Comparison of ENCODE assay signal across 30 mouse cellular contexts in genomic region chr14:117093586-117093985, GRCm38 (mm10).
"Had no signal": no experiment of that assay in that cellular context is flagged by ENCODE, and none has a peak within 500 bp of the region (broad histone marks: within the 10 kb centered on the region; RNA-seq: fewer than 3 reads in every experiment).

No protein-coding gene starts in this region.

- H3K4me2 ChIP-seq: limb, embryonic 12.5 days; limb, embryonic 13.5 days; limb, embryonic 15.5 days; liver, embryonic 11.5 days; liver, embryonic 12.5 days; liver, embryonic 13.5 days; liver, embryonic 15.5 days; lung, embryonic 14.5 days; lung, embryonic 15.5 days; midbrain, embryonic 12.5 days; midbrain, embryonic 13.5 days had no signal

- H3K27me3 ChIP-seq: limb, embryonic 12.5 days; limb, embryonic 13.5 days; limb, embryonic 15.5 days; liver, embryonic 12.5 days; liver, embryonic 13.5 days; liver, embryonic 15.5 days; lung, embryonic 15.5 days; megakaryocyte, embryonic 14.5 days; midbrain, embryonic 12.5 days; midbrain, embryonic 13.5 days had no signal

- H3K36me3 ChIP-seq: limb, embryonic 12.5 days; limb, embryonic 13.5 days; limb, embryonic 15.5 days; liver, embryonic 12.5 days; liver, embryonic 13.5 days; liver, embryonic 15.5 days; lung, embryonic 15.5 days; midbrain, embryonic 12.5 days; midbrain, embryonic 13.5 days had no signal

- H3K9me3 ChIP-seq: limb, embryonic 10.5 days; limb, embryonic 12.5 days; limb, embryonic 13.5 days; limb, embryonic 15.5 days; liver, embryonic 12.5 days; liver, embryonic 13.5 days; liver, embryonic 15.5 days; lung, embryonic 15.5 days; midbrain, embryonic 10.5 days; midbrain, embryonic 12.5 days; midbrain, embryonic 13.5 days had no signal

- ATAC-seq: liver, embryonic 12.5 days; liver, postnatal 0 days; lung, postnatal 0 days; midbrain, embryonic 13.5 days; midbrain, embryonic 16.5 days had no signal

- H3K4me1 ChIP-seq: limb, embryonic 10.5 days; limb, embryonic 12.5 days; limb, embryonic 13.5 days; limb, embryonic 15.5 days; liver, embryonic 12.5 days; liver, embryonic 13.5 days; liver, embryonic 15.5 days; lung, embryonic 15.5 days; megakaryocyte, embryonic 14.5 days; midbrain, embryonic 10.5 days; midbrain, embryonic 12.5 days; midbrain, embryonic 13.5 days had no signal

- H3K27ac ChIP-seq: left cerebral cortex, adult 2 months; limb, embryonic 10.5 days; limb, embryonic 12.5 days; limb, embryonic 13.5 days; limb, embryonic 15.5 days; liver, embryonic 12.5 days; liver, embryonic 13.5 days; liver, embryonic 14.5 days; liver, embryonic 15.5 days; lung, embryonic 15.5 days; macrophage; midbrain, embryonic 10.5 days; midbrain, embryonic 12.5 days; midbrain, embryonic 13.5 days had no signal

- H3K4me3 ChIP-seq: left cerebral cortex, adult 2 months; limb, embryonic 10.5 days; limb, embryonic 12.5 days; limb, embryonic 13.5 days; limb, embryonic 15.5 days; liver, embryonic 12.5 days; liver, embryonic 13.5 days; liver, embryonic 15.5 days; lung, embryonic 15.5 days; megakaryocyte, embryonic 14.5 days; midbrain, embryonic 10.5 days; midbrain, embryonic 12.5 days; midbrain, embryonic 13.5 days; myocyte had no signal

- DNase-seq: left cerebral cortex, postnatal 4 days; liver; liver, embryonic 13.5 days; liver, postnatal 0 days; lung, adult 18-20 months; lung, adult 2 months; lung, embryonic 14.5 days; lung, postnatal 10 days; lung, postnatal 14 days; lung, postnatal 36 days; lung, postnatal 4 days; midbrain, embryonic 14.5 days had no signal

- H3K9ac ChIP-seq: limb, embryonic 12.5 days; limb, embryonic 13.5 days; limb, embryonic 15.5 days; liver, embryonic 12.5 days; liver, embryonic 13.5 days; liver, embryonic 14.5 days; liver, embryonic 15.5 days; liver, postnatal 0 days; lung, embryonic 14.5 days; lung, embryonic 15.5 days; midbrain, embryonic 12.5 days; midbrain, embryonic 13.5 days had no signal
